Mouse (Mus musculus) common myeloid progenitor, adult 5-6 weeks (primary cell): ENCODE measurements at regions not wholly inside any gene's neighbourhood (a gene's known extent, or its start where the extent isn't known, plus 50 kb on each side); places are given as distances from the start of the nearest gene placed in this dataset.

Source experiments
- ATAC-seq: replicated peaks from 2 replicates; pipeline ENCODE4 v1.8.0; 2016; ENCODE audit warnings: low read depth, mild to moderate bottlenecking, moderate TSS enrichment, inconsistent platforms; ENCODE audit not compliant: poor library complexity, severe bottlenecking

DNA sequence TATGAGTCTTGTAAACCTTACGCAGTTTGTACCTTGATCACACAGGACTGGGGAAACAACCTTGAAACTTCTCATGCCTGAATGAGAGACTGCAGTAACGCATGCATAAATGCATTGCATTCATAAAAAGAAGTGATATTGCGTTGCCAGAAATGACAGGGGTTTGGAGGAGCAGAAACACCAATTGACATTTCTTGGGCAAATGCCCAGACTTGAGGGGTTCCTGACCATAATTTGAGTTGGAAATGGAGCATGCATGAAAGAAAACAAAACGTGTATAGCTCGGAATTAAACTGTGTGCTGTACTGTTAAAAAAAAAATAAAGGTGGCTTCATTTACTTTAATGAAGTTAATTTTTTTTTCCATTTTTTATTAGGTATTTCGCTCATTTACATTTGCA is 122.4 kb upstream of the Rmdn2 start:
- no peak for ATAC-seq

DNA sequence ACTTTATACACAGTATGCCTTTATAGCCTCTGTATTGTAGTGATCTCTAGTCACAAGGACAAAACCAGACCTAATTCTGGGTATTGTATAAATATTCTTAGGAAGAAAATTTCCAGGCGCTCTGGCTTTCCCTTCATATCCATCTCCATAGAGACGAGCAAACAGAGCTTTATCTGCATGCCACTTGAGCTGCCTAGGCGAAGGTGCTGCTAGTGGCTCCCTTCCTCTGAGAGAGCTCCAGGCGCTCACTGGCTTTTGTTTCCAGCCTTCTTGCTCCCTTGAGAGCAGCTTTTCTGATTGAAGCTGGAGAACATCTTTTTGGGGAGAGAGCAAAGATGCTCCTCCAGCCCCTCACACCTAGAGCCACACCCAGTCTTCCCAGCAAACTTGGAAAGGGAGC is 114.0 kb upstream of the Rmdn2 start:
- no peak for ATAC-seq

DNA sequence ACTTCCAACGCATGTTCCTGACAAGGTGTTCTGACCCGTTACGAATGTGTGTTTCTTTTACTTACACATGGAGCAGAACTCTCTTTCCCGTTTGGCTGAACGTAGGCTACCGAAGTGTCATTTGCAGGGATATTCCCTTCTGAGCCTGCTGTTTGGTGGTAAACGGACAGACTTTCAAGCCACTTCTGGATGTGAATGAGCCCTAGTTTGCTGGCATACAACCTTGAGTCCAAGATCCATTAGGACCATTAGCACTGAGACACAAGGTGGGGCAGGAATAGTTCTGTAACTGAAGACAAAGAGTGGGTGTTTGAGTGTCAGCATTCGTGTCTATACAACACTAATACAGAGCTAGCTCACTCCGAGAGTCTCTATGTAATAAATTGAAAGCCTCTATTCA is 113.3 kb upstream of the Rmdn2 start:
- ATAC-seq: no peak

DNA sequence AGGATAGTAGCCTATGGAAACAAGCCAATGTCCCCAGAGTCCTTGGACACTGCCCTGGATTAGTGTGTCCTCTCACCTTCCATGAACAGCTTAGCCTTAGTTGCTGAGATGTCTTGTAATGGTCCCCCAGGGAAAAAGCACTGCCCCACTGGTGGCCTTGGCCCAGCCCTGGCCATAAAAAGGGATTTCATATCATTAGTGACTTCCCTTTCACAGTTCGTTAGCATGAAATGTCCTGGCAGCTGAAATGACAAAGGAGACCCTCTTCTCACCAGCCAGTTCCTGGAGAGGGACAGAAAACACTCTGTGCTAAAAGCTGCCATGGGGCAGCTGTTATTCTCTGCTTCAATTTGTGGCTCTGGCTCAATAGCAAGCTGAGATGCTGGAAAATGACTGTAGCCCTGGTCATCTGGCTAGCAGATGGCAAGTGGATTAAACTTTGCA is 110.6 kb upstream of the Rmdn2 start:
- ATAC-seq: no peak

DNA sequence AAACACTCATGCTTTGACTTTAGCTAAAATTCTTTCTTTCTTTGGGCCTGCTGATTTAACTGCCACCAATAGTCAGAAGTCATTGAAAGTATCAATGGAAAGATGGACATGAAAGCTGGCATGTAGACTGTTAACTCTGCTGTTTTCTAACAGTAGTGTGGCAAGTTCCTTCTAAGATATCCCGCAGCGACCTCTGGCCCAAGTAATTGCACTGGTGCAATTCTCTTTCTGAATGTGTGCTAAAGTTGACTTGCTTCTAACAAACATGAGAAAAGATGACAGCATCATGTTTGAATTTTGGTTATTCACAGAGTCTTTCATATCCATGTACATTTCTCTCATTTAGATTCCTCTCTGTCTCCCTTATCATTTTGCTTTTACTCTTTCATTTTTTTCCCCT is 109.7 kb upstream of the Rmdn2 start:
- ATAC-seq: no peak

DNA sequence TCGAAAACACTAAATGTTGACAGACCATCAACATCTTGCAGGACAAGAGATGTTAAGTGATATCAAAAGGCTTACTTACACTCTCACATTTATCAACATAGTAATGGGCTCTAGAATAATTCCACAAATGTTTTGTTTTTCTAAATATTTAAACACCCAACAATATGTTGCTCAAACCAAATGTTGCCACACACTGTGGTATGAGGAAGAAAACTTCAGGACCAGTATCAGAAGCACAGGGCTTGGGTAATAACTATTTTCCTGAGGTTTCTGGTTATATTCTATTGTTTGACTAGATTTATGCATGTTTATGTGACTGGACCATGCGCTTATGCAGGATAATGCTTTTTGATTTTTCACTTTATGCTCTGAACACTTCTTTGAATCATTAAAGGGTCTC is 108.6 kb upstream of the Rmdn2 start:
- ATAC-seq: no peak

DNA sequence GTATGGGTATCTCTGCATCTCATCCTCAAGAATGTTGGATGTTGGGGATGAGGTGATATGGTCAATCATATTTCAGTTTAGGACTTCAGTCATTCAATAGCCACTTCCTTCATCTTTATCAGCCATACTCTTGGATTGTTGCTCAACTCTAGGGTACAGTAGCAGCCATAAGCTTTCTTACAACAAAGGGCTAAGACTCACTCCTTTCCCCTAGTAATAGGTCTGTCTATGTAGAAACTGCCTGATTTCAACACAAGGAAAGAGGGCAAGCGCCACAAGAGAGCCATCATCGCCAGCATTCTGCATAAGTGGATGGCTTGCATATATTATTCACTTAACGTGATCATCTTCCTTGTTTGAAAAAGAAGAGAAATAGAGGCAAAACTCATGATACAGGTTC is 107.5 kb upstream of the Rmdn2 start:
- ATAC-seq: no peak

DNA sequence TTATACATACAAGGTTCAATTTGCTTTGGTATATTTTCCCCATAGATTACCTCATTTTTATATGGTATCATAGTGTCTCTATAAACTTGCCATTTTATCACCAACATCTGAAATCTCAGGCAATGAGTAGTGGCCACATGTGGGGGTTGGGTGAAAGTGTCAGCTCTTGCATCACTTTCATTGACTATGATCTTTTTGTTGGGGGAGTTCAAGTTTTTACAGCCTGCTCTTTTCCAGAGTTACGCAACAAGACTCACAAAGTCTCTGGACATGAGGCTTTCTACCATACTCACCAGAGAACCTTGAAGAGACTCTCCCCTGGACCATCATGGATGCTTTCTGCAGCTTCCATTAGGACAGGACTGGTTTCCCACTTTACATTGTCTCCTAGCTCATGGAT is 106.1 kb upstream of the Rmdn2 start:
- ATAC-seq: no peak

DNA sequence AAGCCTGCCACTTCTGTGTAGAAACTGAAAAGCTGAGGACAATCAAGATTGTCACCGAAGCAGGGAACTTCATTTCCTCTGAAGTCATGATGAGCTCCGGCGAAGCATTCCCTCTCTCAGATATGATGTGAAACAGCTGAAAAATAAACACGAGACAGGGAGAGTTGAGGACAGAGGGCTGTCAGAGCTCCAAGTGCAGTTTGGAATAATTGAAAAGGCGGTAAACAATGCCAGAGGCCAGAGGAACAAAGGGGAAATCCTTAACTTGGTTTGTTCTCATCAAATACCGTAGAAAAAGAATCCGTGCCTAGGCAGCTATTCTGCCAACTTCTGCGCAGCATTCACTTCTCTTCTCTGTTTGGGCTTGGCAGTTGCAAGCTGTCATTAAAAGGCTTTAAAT is 102.4 kb upstream of the Rmdn2 start:
- no peak for ATAC-seq

DNA sequence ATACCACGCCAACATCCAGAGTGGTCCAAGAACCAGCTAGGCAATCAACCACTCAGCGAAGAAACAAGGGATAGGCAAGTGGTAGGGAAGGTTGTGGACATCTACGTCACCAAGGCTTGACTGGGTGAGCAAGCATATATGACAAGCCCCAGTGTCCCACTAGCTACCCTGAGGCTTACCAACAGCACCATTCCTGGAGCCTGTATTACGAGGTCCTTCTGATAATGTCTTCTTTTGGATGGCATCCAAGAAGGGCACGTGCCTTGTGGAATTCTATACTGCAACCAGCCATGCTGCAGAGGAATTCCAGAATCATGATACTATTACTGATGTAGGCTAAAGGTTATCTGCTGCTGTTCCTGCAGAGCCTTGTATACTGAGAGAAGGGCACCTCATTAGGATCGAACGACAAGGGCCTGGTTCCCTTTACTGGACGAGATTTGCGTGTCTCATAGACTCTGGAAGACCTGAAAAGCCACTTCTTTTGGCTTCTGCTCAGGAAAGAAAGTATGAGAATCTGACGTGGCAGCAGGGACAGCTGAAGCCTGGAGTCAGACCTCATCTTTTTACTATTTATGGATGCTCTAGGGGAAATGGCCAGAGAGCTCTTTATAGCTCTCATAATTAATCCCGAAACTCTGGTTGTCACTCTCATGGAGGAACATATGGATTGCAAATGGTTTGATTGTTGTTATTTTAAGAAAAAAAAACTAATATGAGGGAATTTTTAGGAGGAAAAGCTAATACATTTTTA is 101.5 kb upstream of the Rmdn2 start:
- ATAC-seq: no peak

DNA sequence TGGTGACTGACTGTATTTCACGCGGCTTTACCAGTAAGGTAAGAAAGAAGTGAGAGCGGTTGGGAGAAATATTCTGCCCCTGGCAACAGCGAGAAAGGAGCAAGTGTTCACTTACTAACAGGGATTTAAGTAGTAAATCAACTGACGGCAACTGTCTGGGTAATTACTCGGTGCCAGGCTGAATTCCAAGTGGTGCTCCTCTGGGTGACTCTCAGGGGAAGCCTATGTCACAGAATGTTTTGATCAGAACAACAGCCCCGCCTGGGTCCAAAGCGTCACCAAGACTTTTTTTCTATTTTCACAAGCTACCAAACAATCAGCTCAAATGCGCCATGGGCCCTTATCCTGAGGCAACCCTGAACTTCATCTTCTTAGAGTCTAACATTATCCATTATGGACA is 100.4 kb upstream of the Rmdn2 start:
- no peak for ATAC-seq

DNA sequence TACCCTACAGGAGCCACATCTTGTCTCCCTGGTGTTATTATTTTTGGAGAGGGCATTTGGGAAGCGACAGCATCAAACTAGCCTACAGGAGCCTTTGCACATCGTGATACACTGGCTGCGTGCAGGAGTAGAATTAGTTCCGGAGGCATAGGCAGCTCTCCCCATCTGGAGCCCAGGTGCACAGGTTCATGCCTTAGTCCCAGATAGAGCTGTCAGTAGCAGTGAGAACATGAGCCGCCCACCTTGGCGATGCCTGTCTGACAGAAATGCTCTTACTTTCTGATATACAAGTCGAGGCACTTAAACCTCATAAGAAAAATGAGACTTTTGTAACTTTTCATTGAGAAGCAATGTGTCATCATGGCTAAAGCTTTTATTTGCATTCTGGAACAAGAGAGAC is 97.6 kb upstream of the Rmdn2 start:
- ATAC-seq: no peak

DNA sequence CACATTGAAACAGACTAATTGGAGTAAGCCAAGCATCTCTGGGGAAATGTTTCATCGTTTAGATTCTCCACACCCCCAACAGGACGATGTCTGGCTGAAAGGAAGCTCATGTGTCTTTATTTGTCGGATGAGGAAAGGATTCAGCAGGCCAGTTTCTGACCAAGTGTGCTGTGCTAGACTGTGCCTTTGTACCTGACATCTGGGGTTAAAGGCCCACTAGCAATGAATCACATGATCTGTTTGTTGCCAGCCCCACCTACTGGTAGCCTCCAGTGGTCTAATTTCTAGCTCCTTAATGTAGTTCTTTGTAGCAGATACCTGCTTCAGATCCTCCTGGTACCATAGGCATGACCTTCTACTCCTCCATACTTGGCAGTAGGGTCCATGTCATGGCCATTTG is 93.5 kb upstream of the Rmdn2 start:
- peak; percentile 90 for ATAC-seq

DNA sequence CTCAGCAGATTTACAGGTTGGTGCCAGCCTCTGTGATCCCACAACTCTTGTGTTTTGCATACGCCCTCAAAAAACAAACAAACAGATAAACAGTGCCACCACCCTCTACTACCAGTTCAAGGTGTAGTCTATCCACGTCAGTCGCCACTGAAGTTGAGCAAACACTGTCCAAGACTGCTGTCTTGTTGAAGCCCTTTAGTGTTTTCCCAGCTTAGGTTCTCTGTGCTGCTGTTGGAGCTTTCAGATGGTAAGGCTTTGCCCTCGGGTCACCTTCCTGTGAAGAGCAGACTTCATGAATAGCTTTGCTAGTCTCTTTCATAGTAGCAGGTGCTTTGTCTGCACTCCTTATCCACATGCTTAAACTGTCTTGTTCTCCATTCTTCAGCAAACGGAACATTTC is 93.0 kb upstream of the Rmdn2 start:
- no peak for ATAC-seq

DNA sequence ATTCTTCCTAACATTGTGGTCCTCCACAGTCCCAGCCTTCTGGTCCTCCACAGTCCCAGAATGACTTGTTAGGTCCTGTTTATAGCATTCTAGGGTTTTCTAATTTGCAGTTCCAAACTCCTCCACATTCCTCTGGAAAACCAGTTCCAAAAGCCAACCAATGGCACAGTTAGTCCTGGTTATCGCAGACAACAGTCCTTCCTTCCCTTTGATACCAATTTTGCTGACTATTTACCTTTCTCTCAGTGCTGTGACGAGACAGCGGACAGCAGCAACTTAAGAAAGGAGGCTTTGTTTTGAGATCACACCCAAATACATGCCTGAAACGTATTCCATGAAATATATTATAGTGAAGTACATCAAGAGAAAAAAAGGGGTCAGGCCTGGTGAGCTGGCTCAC is 92.3 kb upstream of the Rmdn2 start:
- ATAC-seq: no peak

DNA sequence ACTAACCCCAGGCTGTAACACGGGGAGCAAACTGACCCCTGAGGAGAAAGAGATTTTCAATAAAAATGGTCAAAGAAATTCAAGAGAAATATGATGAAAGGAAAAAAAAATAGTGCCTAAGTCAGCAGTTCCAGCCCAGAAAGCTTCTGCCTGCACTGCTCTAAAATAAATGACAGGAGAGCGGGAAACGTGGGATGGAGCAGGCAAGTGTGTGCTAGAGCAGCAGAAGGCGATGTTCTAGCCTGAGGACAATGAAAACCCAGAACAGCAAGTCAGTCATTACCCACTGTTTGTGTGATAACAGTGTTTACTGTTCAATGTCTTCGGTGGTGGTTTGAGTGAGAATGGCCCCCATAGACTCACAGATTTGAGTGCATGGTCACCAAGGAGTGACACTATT is 91.4 kb upstream of the Rmdn2 start:
- no peak for ATAC-seq

DNA sequence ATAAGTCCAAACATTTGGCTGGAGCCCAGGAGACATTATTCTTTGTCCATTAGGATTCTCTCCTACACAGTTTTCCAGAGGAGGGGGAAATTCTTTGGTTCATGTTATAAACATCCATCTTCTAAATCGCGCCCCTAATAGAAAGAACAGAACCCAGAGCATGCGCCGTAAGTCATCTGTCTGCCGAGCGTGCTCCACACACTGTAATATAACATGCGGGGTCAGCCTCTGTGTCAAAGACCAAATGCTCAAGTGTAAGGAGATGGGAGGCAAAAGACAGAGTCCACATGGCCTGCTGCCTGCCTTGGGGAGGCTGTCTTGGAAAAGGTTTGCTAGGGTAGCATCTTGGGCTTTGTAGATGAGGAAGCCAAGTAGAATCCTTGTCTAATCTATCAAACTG is 90.0 kb upstream of the Rmdn2 start:
- ATAC-seq: no peak

DNA sequence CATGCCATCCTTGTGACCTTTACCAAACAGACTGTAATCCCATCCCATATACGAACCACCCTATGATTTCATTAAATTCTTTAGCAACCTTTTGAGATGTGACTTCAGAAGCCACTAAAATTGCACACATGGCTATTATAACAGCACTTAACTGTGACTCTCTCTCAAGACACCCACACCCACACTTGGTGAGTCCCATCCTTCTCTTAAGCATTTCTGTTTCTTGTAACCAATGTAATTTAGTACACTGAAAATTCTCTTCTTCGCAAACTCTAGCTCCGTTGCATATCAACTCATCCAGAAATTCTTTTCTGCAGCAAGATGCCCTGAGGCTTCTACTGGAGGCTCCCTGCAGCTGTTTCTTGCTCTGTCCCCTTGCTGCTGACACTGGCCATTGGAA is 88.4 kb upstream of the Rmdn2 start:
- ATAC-seq: no peak

DNA sequence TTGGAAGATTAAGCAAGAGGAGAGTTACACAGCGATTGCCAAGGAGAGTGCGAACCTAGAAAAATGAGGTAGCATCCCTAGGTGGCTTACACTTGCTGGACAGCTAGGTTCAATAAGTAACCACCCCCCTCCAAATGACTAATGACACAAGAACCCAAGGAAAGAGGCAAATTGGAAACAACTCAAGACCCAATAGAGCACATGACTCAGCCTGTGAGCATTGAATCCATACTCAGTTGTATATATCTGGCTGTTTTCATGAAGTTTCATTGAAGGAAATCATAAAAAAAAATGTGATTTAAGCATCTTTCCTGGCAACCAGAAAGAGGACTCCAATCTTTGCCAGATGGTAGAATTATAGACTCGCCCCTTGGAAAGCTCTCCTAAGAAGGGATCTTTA is 84.3 kb upstream of the Rmdn2 start:
- no peak for ATAC-seq

DNA sequence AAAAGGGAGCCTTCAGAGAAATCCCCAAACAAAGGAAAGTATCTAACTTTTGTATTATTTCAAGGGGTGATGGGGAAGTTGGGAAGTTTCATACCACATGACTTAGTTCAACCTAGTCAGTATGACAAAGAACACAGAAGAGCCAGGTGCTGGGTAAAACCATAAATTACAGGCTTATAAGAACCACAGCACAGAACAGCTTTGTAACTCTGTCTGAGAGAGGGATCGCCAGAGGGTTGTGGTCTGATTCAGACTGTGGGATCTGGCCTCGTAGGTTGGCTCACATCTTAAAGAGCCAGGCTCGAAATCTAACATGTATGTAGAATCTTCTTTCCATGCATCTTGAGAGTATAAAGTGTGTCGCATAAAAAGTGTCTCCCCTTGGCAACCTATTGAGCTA is 75.1 kb upstream of the Rmdn2 start:
- ATAC-seq: no peak

DNA sequence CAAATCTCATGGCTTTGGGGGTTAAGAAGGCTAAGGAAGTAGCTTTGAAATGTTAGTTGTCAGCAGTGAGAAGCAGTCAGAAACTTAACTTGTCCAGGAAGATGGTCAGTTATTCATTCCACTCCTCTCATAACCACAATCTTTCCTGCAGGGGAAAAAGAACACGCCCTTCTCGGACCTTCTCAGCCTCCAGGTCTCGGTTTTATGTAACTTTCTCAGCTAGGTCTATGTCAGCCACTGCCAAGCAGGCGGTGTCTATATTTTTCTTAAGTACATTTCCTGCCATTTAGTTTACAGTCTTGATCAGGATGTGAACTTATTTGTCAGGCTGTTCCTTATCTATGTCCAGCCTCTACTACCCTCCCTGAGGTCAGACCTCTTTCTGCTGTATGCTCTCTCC is 72.9 kb upstream of the Rmdn2 start:
- 0 out of 2 replicates have a peak, but pooled peaks have one; percentile 18 for ATAC-seq

DNA sequence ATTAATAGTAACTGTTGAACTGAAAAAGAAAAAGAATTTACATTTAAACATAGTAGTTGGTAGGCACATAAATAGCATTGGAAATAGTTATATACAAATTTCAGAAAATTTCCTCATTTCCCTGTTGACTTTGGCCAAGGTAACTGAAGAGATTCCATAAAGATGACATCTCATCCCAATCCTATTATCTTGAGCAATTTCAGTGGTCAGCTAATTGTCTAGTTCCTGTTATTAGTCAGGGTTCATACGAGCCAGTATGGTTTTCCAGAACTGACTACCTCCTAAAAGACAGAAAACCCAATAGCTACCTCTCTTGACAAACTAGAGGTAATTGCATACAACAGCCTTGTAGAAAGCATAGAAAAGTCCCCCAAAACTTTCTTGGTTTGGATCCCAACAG is 71.6 kb upstream of the Rmdn2 start:
- no peak for ATAC-seq

DNA sequence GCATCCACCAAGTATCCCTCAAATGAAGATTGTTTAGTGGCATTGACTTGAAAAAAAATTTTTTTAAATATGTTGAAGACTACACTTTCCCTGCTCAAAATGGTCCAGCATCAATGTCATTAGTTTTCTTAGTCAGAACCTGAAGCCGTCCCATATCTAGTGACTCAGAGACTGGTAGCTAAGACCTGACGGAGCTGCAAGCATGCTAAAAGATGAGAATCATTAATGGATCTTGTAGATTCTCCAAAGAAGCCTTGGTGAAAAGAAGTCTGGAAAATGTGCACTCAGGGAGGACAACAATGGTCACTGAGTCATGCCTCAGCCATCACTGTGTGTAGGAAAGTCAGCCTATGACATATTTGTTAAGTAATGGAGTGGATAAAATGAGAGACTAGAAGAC is 71.2 kb upstream of the Rmdn2 start:
- ATAC-seq: no peak
